In the genomic region with DNA sequence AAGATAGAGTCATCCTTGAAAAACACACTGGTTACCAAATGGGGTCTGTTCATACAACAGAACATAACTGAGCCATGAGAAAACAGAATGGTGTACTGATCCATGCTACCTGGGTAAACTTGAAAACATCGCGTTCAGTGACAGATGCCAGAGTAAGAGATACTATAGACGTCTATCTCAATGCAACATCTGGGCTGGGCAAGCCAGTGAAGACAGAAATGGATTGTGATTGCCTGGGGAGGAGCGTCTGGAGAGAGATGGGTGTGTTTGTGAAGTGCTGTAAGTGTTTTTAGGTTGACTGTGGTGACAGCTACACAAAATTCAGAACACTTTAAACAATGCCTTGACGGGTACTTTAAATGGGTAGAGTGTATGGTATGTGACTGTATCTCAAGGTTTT, we compare ENCODE assay signal across 25 mouse cellular contexts. TPM values are rescaled to one million over a fixed set of nuclear protein-coding genes. Genes with fewer than 3 reads are reported as not detected.
DNase-seq lines count a peak whose midpoint lies in the region; ATAC-seq and TF ChIP-seq lines count a peak whose summit lies in the region.
"Had no signal": no experiment of that assay in that cellular context is flagged by ENCODE, and none has a peak within 500 bp of the region (broad histone marks: within the 10 kb centered on the region; RNA-seq: fewer than 3 reads in every experiment).

No protein-coding gene starts in this region.

- H3K9ac ChIP-seq in intestine, embryonic 16.5 days (ENCODE audit: low read depth, low read length): no peak overlapping the region
- H3K9ac ChIP-seq in intestine, postnatal 0 days (ENCODE audit: low read depth, low read length): no peak overlapping the region
- H3K9ac ChIP-seq in liver, embryonic 12.5 days: no peak overlapping the region
- H3K9ac ChIP-seq: hindbrain, embryonic 12.5 days; neural tube, embryonic 12.5 days had no signal

- no peaks in the 10 kb centered on the region for H3K27me3 ChIP-seq in intestine, embryonic 16.5 days (replicated peaks; ENCODE audit: control insufficient read depth, insufficient read depth, low read length)
- H3K27me3 ChIP-seq in intestine, postnatal 0 days (replicated peaks; ENCODE audit: control insufficient read depth, insufficient read depth, low read length): no peaks in the 10 kb centered on the region
- no peaks in the 10 kb centered on the region for H3K27me3 ChIP-seq in liver, embryonic 12.5 days (replicated peaks)
- H3K27me3 ChIP-seq: hindbrain, embryonic 12.5 days; limb, embryonic 13.5 days; neural tube, embryonic 12.5 days had no signal

- no peak for TF ChIP-seq CTCF in intestine, postnatal 0 days (IDR thresholded peaks at IDR 0.05; ENCODE audit: low read depth)

- 37% methylated on average over 5 of the region's 5 CpGs for WGBS in intestine, embryonic 16.5 days
- WGBS in intestine, postnatal 0 days: 37% methylated on average over 5 of the region's 5 CpGs
- WGBS in liver, embryonic 12.5 days (ENCODE audit: insufficient replicate concordance): 25% methylated on average over 5 of the region's 5 CpGs

- H3K4me3 ChIP-seq in intestine, embryonic 16.5 days (ENCODE audit: low read length): no peak overlapping the region
- H3K4me3 ChIP-seq in intestine, postnatal 0 days (ENCODE audit: low read depth, low read length): no peak overlapping the region
- no peak overlapping the region for H3K4me3 ChIP-seq in liver, embryonic 12.5 days
- H3K4me3 ChIP-seq: gastrocnemius, adult 2 months; hindbrain, embryonic 12.5 days; limb, embryonic 13.5 days; megakaryocyte, embryonic 14.5 days; neural tube, embryonic 12.5 days had no signal

- H3K9me3 ChIP-seq in intestine, embryonic 16.5 days (ENCODE audit: control insufficient read depth, low read length): no peaks in the 10 kb centered on the region
- H3K9me3 ChIP-seq in intestine, postnatal 0 days (ENCODE audit: control insufficient read depth): no peaks in the 10 kb centered on the region
- no peaks in the 10 kb centered on the region for H3K9me3 ChIP-seq in liver, embryonic 12.5 days (replicated peaks)
- H3K9me3 ChIP-seq: hindbrain, embryonic 12.5 days; limb, embryonic 13.5 days; megakaryocyte, embryonic 14.5 days; neural tube, embryonic 12.5 days had no signal

- H3K4me2 ChIP-seq in intestine, embryonic 16.5 days (ENCODE audit: low read depth, low read length): no peak overlapping the region
- no peak overlapping the region for H3K4me2 ChIP-seq in intestine, postnatal 0 days (replicated peaks; ENCODE audit: low read depth)
- peak overlapping the region; percentile 34 for H3K4me2 ChIP-seq in liver, embryonic 12.5 days
- H3K4me2 ChIP-seq: hindbrain, embryonic 12.5 days; limb, embryonic 13.5 days; neural tube, embryonic 12.5 days had no signal

- peaks cover 46% of the 10 kb centered on the region for H3K4me1 ChIP-seq in intestine, embryonic 16.5 days (ENCODE audit: control insufficient read depth, insufficient read depth, low read length)
- H3K4me1 ChIP-seq in intestine, postnatal 0 days (replicated peaks; ENCODE audit: control insufficient read depth, insufficient read depth, low read length): peaks cover 17% of the 10 kb centered on the region
- H3K4me1 ChIP-seq in liver, embryonic 12.5 days: peaks cover 94% of the 10 kb centered on the region

- peak; percentile 59 for DNase-seq in c-Kit-positive CD71-positive TER-119-positive erythroid progenitor cells, embryonic 14.5 days (ENCODE audit: low spot score)
- no peak for DNase-seq in gastrocnemius, postnatal 25 days
- no peak for DNase-seq in left cerebral cortex, postnatal 36 days (ENCODE audit: low spot score in 2 of 2)
- DNase-seq in adrenal gland, postnatal 4 days (ENCODE audit: low spot score in 2 of 2): no peak
- DNase-seq: adrenal gland, adult 8-10 months; cerebellum, adult 8-10 months; cerebellum, postnatal 36 days; gastrocnemius, adult 2 months; kidney, adult 9 months; kidney, postnatal 14 days; layer of hippocampus, postnatal 36 days; lung, postnatal 10 days; midbrain, embryonic 14.5 days; right cerebral cortex, postnatal 14 days; thymus, postnatal 14 days had no signal

- ATAC-seq in intestine, embryonic 16.5 days: no peak
- no peak for ATAC-seq in intestine, postnatal 0 days
- ATAC-seq in liver, embryonic 12.5 days: peak; percentile 59
- ATAC-seq in megakaryocyte progenitor cell, adult 5-6 weeks (replicated peaks; ENCODE audit: poor library complexity): peak; percentile 74
- ATAC-seq: activated CD4-positive, CD25-positive, alpha-beta regulatory T cell, adult 4 months; forebrain, embryonic 14.5 days had no signal

- 0 out of 2 replicates have a peak overlapping the region, but pooled peaks have one; percentile 16 for H3K27ac ChIP-seq in intestine, embryonic 16.5 days (ENCODE audit: low read length)
- H3K27ac ChIP-seq in intestine, postnatal 0 days (ENCODE audit: low read depth, low read length): no peak overlapping the region
- H3K27ac ChIP-seq in liver, embryonic 12.5 days: peak overlapping the region; percentile 31
- H3K27ac ChIP-seq: hindbrain, embryonic 12.5 days; limb, embryonic 13.5 days; neural tube, embryonic 12.5 days had no signal

- intact Hi-C loops in left cerebral cortex, postnatal 36 days (cut with DNase I): no loop called here

- no peaks in the 10 kb centered on the region for H3K36me3 ChIP-seq in intestine, embryonic 16.5 days (ENCODE audit: control insufficient read depth, insufficient read depth, low read length)
- H3K36me3 ChIP-seq in intestine, postnatal 0 days (ENCODE audit: control insufficient read depth, insufficient read depth): no peaks in the 10 kb centered on the region
- H3K36me3 ChIP-seq in liver, embryonic 12.5 days: no peaks in the 10 kb centered on the region; the same call in 1 of the 2 replicates
- H3K36me3 ChIP-seq: hindbrain, embryonic 12.5 days; limb, embryonic 13.5 days; neural tube, embryonic 12.5 days had no signal

RNA-seq across cellular contexts. Expression of a gene that starts 48.7 kb away (rescaled TPM):
- polyA plus RNA-seq in intestine, embryonic 16.5 days (2015; fragmentation: Nextera tagmentation; extraction: Ambion mirVana): 1.8 and 2.4 TPM in 2 replicates
- polyA plus RNA-seq in intestine, postnatal 0 days (2015; fragmentation: Nextera tagmentation; extraction: Ambion mirVana): 1.5 and 1.9 TPM in 2 replicates
- 2.5 and 3.7 TPM in 2 replicates for polyA plus RNA-seq in liver, embryonic 12.5 days (2016; fragmentation: Nextera tagmentation; extraction: Ambion mirVana)
- total RNA-seq in megakaryocyte progenitor cell, adult 5-6 weeks (2015): 6.0 and 7.5 TPM in 2 replicates
- 2.5 and 3.1 TPM in 2 replicates for total RNA-seq in megakaryocyte progenitor cell, adult 5-6 weeks (2017)
- total RNA-seq in gastrocnemius, postnatal 25 days (2021): 10 to 100 TPM; 16.7 to 17.6 TPM
- total RNA-seq in left cerebral cortex, postnatal 36 days (2021): 100 to 1,000 TPM; 233 to 375 TPM
- 10 to 100 TPM; 51.2 to 56.3 TPM for total RNA-seq in adrenal gland, postnatal 4 days (2021)

Comparison
In these comparisons a context has a peak if more than half of its experiments do, and no peak if none do; other contexts are left out.
1. ATAC-seq: peak in liver, embryonic 12.5 days (single experiment) and megakaryocyte progenitor cell, adult 5-6 weeks (single experiment); none in intestine, embryonic 16.5 days (single experiment) and intestine, postnatal 0 days (single experiment).
2. RNA of a gene that starts 48.7 kb away (total RNA-seq): 233 to 375 TPM in left cerebral cortex, postnatal 36 days; 51.2 to 56.3 TPM in adrenal gland, postnatal 4 days, 16.7 to 17.6 TPM in gastrocnemius, postnatal 25 days and 2.5 to 7.5 TPM in megakaryocyte progenitor cell, adult 5-6 weeks; every median in the first group is over 4 times any median in the second.